Mouse (Mus musculus) frontal cortex, postnatal 10 days (tissue): Measurements from ENCODE around the gene Pin1rt1.

Source experiments
- DNase-seq, 2 experiments: peaks; one replicate each; pipeline ENCODE4 v3.0.0; 2022; ENCODE audit warnings: low spot score in 2 of 2, mixed read lengths in 1 of 2

Gene Pin1rt1

GRCm38 (mm10) chr2:104712486-104712809, 3.7 kb downstream of the Pin1rt1 start:
- DNase-seq = no peak

- DNase-seq = peak; percentile 59 to 65
These were observed 4.3 kb downstream of the Pin1rt1 start, which contains the start of gene Tcp11l1 for GRCm38 (mm10) chr2:104711585-104712485. TSS of gene Tcp11l1 (minus strand) at chr2:104712169.

GRCm38 (mm10) chr2:104710670-104711370, 5.4 kb downstream of the Pin1rt1 start:
- no peak for DNase-seq

DNA sequence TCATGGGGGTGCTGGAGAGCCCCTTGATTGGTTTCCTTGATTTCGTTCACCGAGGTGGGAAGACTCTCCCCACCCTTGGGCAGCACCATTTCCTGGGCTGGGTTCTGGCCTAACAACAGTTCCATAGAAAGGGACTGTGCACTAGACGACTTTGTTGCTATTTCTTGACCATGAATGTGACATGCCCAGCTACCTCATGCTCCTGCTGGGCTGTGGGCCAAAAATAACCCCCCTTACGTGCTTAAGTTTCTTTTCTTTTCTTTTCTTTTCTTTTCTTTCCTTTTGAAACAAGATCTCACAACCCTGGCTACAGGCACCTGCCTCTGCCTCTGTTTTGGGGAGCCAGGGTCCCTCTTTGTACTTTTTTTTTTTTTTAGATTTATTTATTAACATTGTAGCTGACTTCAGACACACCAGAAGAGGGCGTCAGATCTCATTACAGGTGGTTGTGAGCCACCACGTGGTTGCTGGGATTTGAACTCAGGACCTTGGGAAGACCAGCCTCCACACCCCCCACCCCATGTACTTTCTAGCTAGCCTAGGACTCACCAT, 6.3 kb downstream of the Pin1rt1 start:
- DNase-seq = no peak

GRCm38 (mm10) chr2:104704355-104704754, 11.8 kb downstream of the Pin1rt1 start:
- DNase-seq = no peak

- no peak for DNase-seq
These were observed 13.0 kb downstream of the Pin1rt1 start for GRCm38 (mm10) chr2:104703158-104703557.

DNA sequence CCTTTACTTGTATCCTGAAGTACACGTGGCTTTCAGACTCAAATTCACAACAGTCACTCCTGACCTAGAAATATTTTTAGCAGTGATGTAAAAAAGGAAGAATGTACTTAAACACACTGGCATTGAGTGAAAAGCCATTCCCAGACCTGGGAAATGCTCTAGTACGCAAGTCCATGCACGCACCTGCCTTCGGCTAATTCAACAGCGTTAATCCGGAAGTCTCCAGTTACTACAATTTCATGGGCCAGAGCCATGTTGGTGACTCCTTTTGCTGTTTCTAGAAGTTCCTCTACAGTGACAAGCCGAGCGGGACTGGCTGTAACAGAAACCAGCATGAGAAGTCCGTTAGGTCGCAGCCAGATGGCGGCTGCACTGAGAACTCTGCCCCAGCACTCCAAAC, 16.5 kb downstream of the Pin1rt1 start:
- no peak for DNase-seq

DNA sequence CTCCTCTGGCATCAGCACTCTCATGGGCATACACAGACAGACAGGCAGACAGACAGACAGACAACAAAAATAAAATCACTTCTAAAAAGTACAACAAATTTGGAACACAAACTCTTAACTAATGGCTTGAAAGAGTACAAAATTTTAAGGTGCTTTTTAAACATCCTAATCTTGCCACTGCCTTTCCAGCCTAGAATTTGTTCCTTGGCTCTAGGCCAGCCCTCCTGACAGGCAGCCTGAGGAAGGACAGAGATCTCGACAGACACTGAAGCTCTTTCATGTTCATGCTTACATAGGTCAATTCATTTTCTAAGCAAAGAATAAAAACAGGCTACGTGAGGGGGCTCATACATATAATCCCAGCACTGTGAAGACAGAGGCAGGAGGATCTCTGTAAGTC, 23.6 kb downstream of the Pin1rt1 start:
- no peak for DNase-seq

DNA sequence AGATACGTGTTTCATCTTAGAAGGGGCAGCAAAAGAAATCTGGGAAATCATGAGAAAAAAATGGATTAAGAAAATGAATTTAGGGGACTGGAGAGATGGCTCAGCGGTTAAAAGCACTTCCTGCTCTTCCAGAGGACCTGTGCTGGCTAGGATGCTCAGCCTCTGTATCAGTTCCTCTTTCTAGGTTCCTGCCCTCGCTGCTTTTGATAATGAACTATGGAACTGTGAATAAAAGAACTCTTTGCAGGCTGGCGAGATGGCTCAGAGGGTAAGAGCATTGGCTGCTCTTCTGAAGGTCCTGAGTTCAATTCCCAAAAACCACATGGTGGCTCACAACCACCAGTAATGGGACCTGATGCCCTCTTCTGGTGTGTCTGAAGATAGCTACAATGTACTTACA, 25.5 kb downstream of the Pin1rt1 start:
- DNase-seq = no peak

- no peak for DNase-seq
These were observed 27.5 kb downstream of the Pin1rt1 start for GRCm38 (mm10) chr2:104688724-104689123.

DNA sequence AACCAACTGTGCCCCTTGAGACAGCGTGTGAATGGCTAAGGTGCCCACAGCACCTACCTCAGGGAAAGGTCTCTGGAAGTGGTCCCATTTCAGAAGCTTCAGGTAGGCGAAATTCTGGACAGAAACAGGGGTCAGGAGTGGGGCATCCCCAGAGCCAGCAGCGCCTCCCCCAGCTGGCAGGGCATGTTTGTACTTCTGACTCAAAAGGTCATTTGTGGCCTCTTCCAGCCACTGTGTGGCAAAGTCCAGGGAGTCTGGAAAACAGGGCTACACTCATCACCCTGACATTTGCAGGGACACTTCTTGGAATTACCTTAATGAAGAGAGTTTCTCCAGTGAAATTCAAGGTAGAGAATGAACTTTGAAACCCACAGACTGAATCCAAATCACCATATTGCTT, 27.9 kb downstream of the Pin1rt1 start:
- no peak for DNase-seq

DNA sequence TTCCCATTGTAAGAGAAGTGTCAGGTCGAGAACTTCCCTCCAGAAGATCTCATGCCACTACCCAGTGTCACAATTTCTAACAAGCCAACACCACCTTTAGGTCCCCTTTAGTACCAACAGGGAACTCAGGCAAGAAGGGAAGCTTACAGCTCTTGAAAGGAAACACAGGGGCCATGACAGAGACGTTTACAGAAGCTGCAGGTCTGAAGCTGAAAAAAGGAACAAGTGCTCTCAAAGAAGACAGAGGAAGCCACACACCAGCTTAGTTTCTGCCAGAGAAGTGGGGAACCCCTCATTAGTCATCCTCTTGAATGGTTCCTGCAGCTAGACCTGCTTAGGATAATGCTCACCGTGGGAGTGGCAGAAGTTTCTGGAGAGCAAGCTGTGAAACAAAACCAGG, 28.9 kb downstream of the Pin1rt1 start:
- DNase-seq = no peak

DNA sequence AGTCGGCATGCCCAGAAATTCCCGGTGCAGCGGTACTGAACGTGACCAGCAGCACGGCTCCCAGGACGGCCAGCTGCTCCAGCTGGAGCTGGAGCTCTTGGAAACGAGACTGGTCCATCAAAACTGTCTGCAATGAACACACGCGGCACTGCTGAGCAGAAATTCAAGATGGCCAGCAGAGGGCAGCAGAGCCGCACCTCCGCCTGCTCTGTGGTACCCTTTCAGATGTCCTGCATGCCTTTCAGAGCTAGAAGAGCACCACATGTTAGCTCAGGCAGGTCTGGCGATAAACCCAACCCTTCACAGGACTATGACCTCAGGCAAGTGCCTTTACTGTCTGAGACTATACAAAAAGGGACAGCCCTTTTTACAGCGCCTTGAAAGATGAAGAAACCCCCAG, 30.8 kb downstream of the Pin1rt1 start:
- peak; percentile 63 to 80 for DNase-seq

DNA sequence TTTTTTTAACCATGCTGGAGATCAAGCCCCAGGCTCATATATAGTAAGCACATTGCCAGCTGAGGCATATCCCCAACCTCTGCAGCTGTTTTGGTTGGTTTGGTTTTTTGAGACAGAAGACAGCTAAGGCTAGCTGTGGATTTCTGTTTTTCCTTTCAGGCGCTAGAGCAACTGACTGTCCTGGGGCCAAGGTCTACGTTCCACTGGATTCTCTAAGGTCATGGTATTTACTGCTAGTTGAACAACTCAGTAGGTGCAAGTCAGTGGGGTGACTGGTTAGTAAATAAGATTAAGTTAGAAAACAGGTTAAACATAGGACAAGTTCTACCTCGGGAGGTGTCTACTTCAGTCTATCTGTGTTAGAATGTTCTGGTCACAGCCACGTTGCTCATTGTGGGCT, 31.4 kb downstream of the Pin1rt1 start:
- no peak for DNase-seq

- DNase-seq = no peak
These were observed 38.9 kb downstream of the Pin1rt1 start for GRCm38 (mm10) chr2:104677326-104677725.

DNA sequence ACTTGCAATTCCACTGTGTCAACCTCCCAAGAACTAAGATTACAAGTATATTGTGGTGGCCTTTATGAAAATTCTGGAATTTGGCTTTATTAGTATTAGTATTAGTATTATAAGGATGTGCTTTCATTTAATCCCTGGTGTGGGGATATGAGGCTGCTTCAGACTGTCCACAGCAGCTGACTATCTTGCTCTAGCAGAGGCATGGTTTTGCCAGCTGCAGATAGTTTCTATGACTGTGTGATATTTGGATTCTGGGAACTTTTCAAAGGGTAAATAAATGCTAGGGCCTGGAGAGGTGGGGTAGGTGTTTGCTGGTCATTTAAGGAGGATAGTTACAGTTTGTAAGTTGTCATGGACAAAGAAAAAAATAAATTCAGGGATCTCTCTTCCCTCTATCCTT, 44.5 kb downstream of the Pin1rt1 start:
- DNase-seq = no peak

GRCm38 (mm10) chr2:104669122-104669804, 46.9 kb downstream of the Pin1rt1 start:
- no peak for DNase-seq
